Mouse (Mus musculus) ovary, postnatal 36 days (tissue): ENCODE measurements around the gene Rnf123.

Experiments used
- DNase-seq: peaks from one replicate; pipeline ENCODE4 v3.0.0; 2022; ENCODE audit warnings: low spot score, mixed read lengths

Rnf123 gene

DNA sequence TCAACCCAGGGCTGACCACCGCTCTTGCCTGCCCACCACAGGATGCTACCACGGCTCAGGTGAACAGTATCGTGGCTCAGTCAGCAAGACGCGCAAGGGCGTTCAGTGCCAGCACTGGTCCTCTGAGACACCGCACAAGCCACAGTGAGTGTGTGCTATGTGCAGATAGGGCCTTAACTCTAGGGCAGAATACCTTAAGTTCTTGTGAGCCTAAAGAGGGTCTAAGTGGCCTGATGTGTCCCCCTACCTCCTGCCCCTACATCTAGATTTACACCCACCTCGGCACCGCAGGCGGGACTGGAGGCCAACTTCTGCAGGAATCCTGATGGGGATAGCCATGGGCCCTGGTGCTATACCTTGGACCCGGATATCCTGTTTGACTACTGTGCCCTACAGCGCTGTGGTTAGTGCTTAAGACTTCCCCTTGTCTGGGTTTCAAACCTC is at the start of gene Rnf123:
Rnf123 (minus strand) TSS at position 359 of the 444 bp plus-strand sequence.
- DNase-seq = no peak

DNA sequence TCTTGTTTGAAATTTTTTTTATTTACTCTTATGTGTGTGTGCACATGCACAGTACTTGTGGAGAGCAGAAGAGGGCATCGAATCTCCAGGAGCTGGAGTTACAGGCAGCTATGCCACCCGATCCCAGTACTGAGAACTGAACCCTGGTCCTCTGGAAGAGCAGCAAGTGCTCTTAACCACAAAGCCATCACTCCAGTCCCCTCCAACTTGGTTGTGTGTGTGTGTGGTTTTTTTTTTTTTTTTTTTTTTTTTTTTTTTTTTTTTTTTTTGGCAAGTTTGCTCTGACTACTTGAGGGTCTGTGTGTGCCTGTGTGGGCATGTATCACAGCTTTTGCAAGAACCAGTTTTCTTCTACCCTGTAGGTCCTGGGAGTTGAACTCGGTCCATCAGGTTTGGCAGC is 49.2 kb upstream of the Rnf123 start:
- DNase-seq = no peak

DNA sequence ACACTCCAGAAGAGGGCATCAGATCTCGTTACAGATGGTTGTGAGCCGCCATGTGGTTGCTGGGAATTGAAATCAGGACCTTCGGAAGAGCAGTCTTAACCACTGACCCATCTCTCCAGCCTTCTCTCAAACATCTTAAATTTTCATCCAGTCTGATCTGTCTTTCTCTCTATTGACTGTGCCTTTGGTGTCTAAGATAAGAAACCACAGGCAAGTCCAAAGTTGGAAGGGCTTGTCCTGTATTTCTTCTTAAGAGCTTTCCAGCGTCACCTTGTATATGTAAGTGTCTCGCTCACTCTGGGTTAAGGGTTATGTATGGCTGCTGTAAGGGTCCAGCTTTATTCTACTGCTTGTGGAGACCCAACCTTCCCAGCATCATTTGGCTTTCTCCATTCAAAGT is 48.4 kb upstream of the Rnf123 start:
- no peak for DNase-seq

DNA sequence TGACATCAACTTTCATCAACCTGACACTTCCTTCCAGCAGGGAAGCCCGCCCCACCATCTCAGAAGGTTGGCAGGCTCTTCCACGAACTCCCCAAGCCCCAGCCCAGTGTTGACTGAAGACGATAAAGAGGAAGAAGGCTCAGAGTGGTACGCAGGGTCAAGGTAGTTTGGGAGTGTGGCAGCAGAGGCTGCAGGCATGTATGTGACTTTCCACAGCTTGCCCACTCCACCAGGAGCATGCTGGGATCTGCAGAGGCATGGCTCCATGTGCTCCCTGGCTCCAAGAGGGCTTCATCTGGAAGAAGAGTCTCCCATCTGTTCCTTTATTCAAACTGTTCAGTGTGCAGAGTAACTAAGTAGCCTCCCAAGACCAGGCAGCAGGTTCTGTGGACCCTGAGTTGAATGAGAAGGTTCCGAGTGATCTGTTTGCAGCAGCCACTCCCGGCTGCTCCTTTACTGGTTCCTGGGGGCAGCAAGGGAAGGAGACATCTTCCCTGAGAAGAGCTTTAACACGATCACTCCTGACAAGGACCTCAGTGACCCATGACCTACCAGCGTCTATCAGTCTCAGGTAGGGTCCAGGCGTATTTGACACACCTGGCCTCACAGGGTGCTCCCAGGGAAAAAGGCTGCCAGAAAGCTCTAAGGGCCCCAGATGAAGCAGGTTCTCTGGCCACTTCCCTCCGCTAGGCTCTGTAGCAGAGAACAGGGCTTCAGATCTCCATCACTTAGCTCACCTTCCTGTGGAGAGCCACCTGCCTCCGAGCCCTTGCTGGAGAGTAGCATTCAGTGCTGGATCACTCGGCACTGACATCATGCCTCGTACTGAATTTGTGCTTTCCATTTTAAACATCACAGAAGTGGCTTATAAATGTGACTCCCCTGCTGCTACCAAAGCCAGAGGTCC is 46.1 kb upstream of the Rnf123 start:
- DNase-seq = no peak

DNA sequence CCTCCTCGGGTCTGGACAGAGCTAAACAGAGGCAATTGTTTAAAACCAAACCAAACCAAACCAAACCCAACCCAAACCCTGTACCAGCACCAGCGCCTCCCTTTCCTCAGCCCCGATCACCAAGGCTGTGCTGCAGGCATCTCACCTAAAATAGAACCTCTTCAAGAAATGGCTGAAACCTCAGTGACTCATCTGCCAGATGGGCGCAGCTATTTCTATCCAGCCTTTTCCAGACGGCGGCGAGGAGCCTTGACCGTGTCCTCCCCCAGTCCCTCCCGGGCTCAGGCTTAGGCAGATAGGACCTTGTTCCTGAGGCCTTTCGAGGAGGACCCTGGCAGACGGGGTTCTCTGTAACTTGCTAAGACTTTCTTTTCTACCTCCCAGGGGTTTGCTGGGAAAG is 45.1 kb upstream of the Rnf123 start:
- no peak for DNase-seq

DNA sequence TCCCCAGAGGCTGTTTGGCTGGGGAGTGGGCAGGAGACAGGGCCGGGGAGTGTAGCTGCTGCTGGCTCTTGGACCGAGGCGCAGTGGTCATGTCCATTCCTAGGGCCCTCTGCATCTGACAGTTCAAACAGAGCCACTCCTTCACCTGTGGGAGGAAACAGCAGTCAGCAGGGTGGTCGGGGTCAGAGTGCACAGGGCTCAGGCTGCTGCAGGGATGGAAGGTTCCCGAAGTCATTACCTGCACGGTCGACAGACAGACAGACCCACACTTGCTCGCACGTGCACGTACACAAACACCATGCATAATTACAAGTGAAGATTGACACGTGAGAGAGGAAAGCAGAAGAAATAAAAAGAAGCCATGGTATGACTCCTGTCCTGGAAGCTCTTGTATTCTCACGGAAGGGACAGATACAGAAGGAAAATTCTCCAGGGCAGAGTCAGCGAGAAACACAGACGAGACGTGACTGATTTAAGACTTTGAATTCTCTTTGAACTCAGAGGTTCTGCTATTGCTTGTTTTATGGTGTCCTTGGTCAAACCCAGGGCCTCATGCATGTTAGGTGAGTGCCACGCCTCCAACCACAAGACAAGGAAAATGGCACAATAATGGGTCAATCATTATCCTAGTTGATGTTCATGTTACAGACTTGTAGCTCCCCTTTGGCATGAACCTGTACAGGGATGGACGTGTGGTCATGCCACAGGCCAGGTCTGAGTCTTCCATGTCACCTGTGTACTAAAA is 43.5 kb upstream of the Rnf123 start:
- DNase-seq = no peak

DNA sequence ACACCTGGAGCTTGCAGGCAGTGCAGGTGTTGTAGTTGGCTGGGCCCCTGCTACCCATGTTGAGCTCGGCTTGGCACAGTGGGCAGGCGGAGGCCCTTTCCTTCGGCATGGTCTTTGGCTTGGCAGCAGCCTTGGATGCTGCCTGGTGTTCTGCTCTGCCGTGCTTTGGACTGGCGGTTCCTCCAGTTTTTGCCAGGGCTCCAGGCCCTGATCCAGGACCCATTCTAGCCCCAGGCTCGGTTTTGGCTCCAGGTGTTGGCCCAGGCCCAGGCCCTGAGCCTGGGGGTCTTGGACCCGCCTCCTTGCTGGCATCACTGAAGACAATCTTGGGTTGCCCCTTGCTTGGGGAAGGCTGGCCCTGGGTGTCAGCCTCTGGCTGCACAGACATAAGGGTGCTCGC is 42.6 kb upstream of the Rnf123 start:
- DNase-seq = no peak

DNA sequence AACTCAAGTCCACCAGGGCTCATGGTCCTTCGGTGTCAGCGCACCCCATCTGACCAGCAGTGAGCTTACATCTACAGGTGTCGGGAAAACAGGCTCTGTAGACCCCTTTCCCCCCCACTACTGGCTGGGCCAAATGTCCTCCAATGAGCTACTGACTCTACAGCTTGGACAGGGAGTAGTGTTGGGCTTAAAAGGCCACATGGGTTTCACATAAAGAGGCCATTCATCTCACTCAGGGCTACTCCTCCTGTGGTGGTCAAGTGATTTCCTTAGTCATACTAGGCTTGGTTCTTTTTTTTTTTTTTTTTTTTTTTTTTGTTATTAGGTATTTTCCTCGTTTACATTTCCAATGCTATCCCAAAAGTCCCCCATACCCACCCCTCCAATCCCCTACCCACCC is 40.8 kb upstream of the Rnf123 start:
- DNase-seq = no peak

DNA sequence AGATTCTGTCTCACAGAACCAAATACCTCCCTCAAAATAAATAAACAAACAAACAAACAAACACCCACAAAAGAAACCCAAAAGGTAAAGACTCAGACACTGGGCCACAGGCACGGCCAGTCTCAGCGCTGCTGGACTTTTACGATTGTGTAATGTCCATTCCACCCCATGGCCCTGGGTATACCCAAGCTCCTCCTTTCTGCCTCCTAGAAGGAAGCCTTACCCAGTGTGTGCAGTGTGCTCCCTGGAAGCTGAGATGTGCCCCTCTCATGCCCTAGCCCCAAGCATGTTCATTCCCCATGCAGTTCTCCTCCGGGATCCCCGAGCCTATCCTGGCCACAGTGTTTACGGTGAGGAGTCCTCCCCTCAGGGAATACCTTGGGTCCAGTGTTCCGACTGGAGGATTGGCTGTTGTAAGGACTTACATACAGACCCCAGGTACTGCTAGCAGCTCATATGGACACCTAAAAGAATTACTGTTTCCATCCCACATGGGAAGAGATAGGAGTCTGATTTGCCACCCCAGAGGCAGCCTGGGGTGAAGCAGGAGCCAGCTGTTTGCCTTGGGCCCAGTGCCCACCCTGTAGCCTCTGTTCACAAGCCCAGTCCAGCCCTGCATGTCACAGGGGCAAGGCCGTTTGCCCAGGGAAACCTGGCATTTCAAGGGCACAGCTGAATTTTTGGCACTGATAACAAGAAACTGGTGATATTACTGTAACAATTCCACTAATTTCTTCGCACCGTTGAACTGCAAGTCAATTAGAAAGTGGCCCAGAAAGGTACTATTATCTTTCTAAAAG is 38.2 kb upstream of the Rnf123 start:
- DNase-seq = peak; percentile 60

DNA sequence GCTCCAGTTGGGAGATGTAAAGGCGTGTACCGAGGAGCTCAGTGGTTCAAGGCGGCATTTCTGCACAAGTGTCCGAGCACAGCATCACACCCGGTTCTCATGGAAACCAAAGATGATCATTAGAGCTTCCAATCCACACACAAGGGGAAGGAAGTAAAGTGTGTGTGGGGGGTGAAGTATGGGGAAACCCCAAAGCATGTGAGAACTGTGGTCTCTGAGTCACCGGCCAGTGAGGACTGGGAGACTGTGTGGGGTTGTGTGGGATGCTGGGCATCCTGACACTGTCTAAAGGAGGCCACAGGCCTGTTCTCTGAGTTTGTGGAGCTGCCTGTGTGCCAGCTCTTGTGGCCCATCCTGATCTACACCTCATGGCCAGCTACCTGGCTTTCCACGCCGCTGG is 37.5 kb upstream of the Rnf123 start:
- no peak for DNase-seq

DNA sequence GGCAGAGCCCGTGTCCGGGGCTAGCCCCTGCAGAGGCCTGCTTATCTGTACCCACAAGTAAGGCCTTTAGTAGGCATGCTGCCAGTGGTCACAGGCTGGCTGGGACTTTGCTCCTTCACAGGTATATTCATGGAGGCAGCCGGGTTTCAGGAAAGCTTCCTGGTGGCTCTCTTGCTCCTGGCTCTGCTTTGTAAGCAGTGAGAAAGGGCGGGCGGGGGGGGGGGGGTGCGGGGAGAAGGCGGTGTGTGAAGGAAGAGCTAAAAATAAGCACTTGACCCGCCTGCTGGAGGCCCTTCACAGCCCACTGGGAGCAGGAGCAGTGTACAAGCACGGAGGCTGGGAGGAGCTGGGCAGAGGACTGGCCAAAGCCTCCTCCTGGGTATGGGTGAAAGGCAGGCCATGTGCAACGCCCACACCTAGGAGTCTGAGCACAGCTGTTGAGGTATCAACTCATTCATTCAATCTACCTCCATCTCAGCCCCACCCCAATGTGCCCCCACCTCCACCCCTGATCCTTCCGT is 36.8 kb upstream of the Rnf123 start:
- DNase-seq = peak; percentile 40

DNA sequence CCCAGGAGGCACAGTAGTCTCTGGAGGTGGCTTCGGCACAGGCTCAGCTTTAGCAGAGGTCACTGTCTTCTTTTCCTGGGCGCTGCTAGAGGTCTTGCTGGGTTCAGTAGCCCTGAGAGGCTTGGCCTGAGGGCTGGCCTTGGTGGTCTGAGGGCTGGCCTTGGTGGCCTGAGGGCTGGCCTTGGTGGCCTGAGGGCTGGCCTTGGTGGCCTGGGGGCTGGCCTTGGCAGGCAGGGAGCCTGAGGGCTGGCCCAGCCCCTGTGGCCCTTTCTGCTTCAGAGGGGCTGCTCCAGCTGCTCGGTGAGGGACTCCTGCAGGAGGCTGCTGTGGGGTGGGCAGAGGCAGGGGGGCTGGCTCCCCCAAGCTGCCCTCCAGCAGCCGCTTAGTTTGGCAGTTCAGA is 34.0 kb upstream of the Rnf123 start:
- DNase-seq = peak; percentile 47

DNA sequence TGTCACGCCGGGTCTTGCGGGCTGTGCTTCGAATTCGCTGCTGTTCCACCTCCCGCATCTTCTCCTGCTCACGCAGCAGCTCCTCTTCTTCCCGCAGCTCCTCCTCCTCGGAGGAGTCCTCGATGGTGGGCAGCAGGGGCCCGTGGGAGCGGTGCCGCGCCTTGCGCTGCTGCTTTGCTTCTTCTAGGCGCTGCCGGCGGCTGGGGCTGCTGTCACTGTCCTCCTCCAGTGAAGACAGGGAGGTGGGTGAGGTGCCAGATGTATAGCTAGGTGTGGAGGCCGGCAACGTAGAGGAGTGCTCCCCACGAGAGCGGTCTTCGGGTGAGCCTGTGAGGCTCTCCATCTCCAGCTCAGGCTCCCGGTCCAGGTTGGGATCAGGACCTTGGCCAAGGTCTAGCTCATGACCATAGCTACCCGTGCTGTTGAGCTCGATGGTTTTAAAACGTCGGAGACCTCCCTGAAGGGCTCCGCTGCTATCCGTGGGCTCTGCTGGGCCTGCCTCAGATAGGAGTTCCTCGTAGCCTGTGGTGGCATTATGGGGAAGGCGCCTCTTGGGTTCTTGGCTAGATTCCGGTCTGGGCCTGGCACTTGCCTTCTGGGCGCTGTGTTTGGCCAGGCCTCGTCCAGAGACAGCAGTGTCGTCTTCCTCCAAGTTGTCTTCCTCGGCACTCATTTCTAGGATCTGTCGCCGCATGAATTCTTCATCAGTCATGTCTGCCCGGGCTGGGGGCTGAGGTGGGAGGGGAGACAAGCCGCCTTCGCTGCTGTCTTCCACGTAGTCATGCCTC is 32.3 kb upstream of the Rnf123 start:
- DNase-seq = no peak

DNA sequence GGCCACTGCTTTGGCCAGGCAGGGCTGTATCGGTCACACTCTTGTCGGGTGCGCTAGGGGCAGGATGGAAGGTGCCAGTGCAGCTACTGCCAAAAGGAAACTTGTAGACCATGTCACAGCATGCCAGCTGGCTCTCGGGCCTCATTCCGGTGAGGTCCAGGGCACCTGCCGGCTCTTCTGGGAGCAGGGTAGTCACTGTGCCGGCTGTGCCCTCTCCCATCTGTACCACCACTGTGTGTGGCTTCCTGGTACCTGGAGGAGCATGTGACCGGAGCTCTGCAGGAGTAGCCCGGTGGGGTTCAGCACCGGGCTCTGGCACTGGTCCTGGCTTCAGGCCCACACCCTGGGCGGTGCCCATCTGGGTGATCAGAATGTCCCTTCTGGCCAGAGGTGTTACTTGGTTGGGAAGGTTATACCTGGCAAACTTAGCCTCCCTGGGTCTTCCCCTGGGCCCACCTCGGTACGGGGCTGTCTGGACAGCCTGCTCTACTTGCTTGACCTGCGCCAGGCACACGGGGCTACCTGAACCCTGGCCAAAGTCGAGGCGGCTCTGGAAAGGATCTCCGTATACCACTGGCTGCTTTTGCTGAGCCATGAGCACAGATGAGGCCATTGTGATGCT is 29.7 kb upstream of the Rnf123 start:
- no peak for DNase-seq

DNA sequence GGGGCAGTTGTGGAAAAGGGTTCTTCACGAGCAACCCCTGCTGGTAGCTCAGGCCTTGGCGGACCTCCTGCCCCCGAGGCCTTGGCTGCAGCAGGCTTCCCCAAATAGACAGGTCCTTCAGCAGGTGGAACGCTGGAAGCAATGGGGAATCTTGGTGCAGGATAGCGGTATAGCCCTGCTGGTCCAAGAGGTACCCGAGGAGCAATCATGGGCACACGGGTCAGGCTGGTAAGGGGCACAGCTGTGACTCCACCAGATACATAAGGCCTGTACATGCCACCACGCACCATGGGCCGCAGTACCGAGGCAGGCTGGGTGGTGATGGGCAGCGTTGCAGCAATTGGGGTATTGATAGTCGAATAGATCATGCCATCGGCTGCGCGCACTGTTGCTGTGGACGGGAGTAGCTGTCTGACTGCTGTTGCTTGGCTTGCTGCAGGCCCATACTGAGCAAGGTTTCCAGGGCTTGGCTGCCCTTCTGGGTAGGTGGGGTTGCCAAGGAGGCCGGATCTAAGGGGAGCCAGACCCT is 28.5 kb upstream of the Rnf123 start:
- DNase-seq = no peak

DNA sequence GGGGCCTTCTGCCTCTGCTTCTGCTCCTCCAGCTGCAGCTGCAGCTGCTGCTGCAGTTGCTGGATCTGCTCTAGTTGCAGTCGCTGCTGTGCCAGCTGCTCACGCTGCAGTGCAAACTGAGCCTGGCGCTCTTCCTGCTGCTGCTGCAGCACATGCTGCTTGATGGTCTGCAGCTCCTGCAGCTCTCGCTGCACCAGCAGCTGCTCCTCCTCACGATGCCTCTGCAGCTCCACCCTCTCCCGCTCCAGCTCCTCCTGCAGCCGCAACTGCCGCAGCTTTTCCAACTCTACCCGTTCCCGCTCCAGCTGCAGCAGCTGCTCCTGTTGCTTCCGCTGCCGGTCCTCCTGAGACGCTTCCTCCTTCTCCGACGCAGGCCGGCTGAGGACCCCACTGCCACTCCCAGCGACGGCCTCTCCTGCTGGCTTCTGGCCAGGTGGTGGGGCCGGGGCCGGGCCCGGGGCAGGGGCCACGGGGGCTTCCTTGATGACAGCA is 28.0 kb upstream of the Rnf123 start:
- DNase-seq = no peak

DNA sequence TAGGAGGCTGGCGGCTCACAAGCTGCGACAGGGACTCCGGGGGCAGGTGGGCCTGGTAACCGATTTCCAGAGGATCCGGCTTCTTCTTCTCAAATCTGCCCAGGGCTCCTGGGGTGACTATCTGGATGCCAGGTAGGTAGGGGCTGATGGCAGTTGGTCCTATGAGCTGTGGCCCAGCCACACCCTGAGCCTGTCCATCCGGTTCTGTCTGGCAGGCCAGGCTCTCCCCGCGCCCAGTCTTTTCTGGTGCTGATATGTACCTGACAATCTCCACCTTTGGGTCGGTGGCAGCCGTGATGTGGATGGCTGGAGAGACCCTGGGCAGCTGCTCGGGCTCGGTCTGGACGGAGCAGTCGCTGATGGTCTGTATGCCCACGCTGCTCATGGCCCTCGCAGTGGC is 27.0 kb upstream of the Rnf123 start:
- no peak for DNase-seq

DNA sequence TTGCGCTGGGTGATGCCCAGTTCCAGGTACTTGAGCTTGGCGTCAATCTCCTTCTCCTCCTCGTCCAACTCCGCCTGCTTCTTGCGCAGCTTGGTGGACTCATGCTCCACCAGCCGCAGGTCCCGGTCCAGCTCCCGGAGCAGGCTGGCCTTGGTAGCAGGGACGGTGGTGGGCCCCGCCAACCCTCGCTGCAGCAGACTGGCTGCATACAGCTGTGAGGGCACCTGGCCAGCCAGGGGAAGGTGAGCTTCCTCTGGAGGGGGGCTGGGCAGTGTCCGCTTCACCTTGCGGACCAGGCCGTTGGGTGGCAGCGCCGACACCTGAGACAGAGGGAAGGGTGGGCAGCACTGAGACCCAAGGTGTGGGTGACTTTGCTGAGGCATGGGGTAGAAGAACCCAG is 24.7 kb upstream of the Rnf123 start:
- no peak for DNase-seq

DNA sequence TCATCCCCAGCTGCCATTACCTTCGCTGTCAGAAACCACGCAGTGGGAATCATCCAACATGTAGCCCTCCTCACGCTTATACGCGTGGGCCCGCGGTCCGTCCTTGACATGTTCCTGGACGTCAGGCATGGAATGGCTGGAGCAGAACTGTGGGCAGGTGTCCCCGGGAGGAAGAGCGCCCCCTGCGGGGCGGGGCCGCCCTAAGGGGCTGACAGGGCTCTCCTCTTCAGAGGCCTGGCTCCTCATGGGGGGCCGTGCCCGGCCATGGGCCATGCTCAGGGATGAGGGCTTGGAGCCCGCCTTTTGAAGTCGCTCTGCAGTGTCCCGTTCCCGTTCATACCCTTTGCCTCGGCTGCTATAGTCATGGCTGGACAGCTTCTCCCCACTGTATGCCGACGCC is 22.9 kb upstream of the Rnf123 start:
- no peak for DNase-seq

DNA sequence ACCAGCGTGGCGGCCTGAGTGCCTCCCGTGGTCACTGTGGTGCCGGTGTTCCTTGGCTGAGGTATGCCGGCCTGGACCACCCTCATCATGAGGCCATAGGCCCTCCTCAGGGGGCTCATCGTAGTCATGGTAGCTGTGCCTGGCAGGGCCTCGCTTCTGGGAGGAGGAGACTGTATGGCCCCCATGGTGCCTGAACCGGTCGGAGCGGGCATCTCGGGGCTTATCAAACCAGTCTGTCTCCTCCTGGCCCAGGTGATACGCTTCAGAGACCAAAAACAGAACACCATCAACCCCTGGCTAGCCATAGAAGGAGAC is 22.4 kb upstream of the Rnf123 start:
- DNase-seq = no peak
